Mouse (Mus musculus) bone marrow, adult 2 months (tissue): ENCODE data around the gene Ddr1.

ENCODE experiments used
- CTCF ChIP-seq: fragments of 200-500 bp; IDR thresholded peaks from 2 replicates; pipeline ENCODE4 v1.5.1; 2011; ENCODE audit warnings: low read length, control low read depth; ENCODE audit not compliant: control insufficient read depth, insufficient read depth
- POLR2A ChIP-seq: fragments of 200-500 bp; IDR thresholded peaks from 2 replicates; pipeline ENCODE4 v1.6.1; 2011; ENCODE audit warnings: low read depth, mild to moderate bottlenecking, control low read depth, low read length, borderline replicate concordance; ENCODE audit not compliant: control insufficient read depth

DNA sequence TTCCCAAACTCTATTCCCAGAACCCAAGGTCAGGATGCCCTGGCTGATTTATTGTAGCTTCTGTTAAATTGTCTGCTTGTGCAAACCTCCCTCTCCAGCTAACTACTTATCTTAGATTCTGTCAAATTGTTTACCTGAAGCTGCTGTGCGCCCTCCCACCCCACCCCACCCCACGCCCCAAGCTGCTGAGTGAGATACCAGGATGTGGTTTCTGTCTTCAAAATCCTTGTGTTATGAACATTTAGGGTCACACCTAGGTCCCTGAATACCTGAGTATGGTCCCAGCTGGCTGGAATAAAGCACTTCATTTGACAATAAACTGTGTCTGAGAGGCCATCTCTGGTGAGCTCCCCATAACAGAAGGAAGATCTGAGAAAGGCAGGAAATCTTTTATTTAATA lies 30.1 kb upstream of the Ddr1 start:
- TF ChIP-seq POLR2A (no peak), CTCF (no peak)
